Mouse (Mus musculus): Measurements from ENCODE around the gene Cdh23.

DNA sequence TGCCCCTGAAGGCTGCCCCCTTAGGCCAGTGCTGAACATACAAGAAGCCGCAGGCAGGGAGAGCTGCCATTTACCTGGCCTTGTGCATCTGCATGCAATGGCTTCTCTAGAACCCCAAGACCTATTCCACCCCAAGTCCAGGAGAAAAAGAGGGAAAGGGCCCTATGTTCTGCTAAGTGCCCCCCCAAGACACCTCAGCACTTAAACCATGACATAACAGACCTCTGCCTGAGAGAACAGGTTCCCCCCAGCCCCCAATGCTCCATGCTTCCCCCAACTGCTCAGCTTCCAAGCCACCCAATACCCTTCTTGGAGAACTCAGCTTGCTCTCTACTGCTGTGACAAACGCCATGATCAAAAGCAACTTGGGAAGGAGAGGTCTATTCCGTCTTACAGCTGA is 17.4 kb downstream of the Cdh23 start:
- TF ChIP-seq CTCF (IDR thresholded peaks at IDR 0.05; ENCODE audit: low read depth, low read length) (no peak), POLR2A (IDR thresholded peaks at IDR 0.05; ENCODE audit: borderline replicate concordance, low read depth, low read length) (no peak)

Data from bone marrow macrophage, adult 2 months (primary cell).